Mouse (Mus musculus): ENCODE measurements around the gene Cntnap4. TPM values are rescaled to one million over a fixed set of nuclear protein-coding genes. Genes with fewer than 3 reads are reported as not detected.

Cntnap4 gene
- not detected for total RNA-seq (2023)

DNA sequence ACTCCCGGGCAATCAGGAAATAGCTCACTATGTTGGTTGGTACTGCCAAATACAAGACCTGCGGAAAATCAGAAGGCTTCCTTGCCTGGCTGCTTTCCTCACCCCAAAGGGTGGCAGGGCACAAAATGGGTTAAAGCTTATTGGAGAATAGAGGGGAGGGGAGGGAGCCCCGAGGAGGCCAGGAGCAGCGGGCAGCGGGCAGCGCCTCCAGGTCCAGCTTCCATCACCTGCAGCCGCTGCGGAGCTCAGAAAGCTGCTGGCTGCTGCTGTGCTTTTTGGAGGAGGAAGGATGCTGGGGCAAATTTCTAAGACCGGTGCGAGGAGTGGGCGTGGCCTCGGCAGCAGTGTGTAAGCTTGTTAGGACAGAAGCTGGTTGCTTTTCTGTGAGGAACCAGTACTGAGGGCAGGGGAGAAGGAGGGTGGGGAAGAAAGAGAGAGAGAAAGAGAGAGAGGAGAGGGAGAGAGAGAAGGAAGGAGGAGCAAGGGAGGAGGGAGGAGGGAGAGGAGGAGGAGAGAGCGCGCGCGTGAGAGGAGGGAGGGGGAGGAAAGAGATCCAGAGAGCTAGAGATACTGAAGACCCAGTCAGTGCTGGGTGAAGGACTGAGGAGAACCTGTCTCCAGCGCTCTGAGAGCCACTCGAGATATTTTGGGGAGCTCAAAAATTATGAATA is at the start of gene Cntnap4:
Gene Cntnap4, plus strand, starts transcription at position 573 of the 671 bp plus-strand sequence.

Data from neutrophil, adult 83 days (primary cell).